Mouse (Mus musculus) embryo, embryonic 10.5 days (tissue): ENCODE results near the gene Dlk2.

Experiments
- DNase-seq: peaks from one replicate; pipeline ENCODE4 v3.0.0-alpha.2; 2015; ENCODE audit warnings: low spot score

The Dlk2 gene

DNA sequence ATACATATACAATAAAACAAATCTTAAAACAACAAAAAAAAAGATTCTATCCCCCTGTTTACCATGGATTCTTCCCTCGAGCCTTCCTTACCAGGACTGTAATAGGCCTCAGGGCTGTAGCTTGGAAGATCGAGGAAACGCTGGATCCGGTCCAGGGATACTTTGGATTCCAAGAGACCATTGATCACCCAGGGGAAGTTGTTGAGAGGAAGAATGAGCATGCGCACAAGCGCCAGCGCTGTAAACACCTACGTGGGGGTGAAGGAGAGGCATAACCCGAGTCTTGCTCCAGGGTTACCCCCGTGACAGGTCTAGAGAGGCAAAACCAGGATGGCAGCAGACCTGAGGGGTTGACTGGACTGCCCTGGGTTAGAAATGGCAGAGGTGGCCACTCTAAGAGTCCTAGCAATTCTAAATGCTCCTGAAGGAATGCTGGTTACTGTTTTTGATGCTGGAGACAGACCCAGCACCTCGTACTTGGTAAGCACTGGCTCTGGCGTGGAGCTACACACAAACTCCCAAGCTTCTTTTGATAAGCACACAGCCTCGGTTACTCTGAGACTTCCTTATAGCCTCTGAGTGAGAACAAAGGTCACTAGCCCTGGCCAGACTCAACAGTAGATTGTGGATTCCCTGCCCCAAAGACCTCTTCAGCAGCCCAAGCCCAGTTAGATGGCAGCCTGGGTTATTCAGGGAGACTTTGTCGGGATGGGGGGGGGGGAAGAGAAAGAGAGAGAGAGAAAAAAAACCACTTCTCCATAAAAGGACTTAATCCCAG, 25.0 kb downstream of the Dlk2 start:
- DNase-seq, result no peak

DNA sequence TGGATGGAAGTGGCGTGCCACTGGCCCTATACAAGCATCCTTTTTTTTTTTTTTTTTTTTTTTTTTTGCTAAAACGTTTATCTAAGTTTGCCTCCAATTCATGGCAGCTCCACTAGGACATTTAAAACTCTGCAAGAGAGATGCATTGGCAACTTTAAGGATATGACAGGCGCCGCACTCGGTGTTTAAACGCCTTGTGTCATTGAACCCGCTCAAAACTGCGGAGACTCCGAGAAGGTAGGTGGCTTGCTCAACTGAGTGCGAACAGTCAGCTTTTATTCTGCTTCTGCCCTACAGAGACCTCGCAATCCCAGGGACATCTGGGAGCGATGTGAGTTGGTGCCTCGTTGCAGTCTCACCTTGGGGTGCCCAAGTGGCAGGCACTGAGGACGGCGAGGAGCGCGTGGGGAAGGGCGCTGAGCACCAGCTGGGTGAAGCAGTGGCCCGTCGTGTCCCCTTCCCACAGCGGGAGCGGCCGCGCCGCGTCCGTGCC, 30.2 kb downstream of the Dlk2 start:
- DNase-seq, result peak; percentile 47

DNA sequence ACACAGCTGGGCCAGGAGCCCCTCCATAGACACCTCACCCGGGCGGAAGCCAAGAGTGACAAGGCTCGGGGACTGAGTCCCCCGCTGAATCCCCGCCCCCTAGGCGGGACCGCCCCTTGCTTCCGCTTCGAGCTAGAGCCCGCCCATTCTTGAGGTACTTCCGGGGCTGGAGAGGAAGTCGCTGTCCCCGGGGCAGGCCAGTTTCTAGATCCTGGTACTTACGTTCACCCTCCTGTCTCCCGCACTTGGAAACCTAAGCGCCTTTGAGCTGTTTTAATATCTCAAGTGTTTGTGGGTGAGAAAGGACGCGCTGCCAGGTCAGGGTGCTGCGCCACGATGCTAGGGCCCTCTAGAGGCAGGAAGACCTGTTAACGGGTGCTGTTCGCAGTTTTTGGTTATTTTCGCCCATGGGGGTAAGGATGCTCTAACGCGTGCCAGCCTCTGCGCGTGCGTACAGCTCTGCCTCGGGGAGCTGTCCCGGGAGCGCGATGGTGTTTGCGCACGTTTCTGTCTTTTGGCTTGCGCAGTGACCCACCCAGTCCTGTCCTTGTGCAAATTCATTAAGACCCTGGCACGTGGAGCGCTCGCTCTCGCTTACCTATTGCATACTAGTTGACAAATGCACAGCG, 30.8 kb downstream of the Dlk2 start, which contains the start of gene Abcc10:
TSS of gene Abcc10 (minus strand) at position 447 of the 629 bp plus-strand sequence.
- peak; percentile 98 for DNase-seq

DNA sequence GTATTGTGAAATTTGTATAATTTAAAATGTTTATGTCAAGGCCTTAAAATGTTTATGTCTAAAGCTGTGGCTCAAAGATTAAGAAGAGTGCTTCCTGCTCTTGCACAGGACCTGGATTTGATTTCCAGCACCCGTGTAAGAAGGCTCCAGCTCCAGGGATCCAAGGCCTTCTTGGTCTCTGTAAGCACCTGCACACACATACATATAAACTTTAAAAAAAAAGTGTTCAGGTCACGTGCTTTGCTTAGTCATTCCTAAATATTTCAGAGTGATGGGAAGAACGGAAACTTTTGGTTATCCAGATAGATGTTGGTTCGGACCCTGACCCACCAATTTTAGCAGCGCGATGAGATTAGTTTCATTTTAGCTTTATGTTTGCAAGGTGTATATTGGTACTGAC, 31.5 kb downstream of the Dlk2 start:
- peak; percentile 7 for DNase-seq

DNA sequence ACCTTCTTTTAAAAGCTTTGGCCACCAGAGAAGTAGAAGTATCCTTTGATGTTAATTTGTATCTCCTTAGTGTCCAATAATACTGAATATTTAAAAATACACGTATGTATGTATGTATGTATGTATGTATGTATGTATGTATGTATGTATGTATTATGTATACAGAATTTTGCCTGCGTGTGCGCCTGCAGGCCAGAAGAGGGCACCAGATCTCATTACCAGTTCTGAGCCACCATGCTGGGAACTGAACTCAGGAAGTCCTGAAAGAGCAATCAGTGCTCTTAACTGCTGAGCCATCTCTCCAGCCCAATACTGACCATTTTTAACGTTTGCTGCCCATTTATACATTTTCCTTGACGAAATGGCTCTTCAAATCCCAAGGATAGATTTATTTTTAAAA, 39.3 kb downstream of the Dlk2 start:
- DNase-seq, result peak; percentile 45

DNA sequence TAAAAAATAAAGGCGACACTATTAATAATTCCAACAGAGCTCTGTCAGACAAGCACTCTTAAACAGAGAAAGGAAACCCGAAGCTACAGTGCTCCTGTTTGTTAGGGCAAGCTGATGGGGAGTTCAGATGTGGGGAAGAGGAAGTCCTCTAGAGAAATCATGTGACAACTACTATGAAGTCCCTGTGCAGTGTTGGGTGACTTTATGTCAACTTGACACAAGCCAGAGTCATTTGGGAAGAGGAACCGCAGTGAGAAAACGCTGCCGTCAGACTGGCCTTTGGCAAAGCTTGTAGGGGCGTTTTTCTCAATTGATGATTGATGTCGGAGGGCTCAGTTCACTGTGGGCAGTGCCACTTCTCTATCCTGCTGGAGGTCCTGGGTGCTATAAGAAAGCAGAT, 44.0 kb downstream of the Dlk2 start:
- no peak for DNase-seq

DNA sequence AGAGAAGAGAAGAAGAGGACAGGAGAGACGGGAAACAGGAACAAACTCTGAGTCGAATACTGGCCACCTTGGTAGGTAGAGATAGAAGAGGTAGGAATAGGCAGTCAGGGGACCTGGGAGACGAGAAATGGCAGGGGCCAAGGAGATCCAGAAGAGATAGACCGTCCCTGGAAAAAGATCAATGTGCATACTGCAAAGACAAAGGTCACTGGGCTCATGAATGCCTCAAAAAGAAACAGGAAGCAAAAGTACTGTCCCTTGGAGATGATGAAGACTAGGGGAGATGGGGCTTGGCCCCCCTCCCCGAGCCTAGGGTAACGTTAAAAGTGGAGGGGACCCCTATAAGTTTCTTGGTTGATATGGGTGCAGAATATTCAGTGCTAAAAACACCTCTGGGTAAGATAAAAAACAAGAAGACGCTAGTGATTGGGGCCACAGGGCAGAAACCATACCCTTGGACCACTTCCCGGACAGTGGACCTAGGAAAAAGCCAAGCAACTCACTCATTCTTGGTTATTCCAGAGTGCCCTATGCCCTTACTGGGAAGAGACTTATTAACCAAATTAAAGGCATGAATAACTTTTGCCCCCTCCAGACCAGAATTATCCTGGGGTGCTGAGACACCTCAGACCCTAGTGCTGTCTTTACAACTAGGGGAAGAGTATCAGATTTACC, 53.9 kb downstream of the Dlk2 start:
- no peak for DNase-seq
